Mouse (Mus musculus) lung, postnatal 4 days (tissue): ENCODE measurements at regions not wholly inside any gene's neighbourhood (a gene's known extent, or its start where the extent isn't known, plus 50 kb on each side); places are given as distances from the start of the nearest gene placed in this dataset.

Experiments
- DNase-seq, 2 experiments: peaks; one replicate each; pipeline ENCODE4 v3.0.0; 2021

DNA sequence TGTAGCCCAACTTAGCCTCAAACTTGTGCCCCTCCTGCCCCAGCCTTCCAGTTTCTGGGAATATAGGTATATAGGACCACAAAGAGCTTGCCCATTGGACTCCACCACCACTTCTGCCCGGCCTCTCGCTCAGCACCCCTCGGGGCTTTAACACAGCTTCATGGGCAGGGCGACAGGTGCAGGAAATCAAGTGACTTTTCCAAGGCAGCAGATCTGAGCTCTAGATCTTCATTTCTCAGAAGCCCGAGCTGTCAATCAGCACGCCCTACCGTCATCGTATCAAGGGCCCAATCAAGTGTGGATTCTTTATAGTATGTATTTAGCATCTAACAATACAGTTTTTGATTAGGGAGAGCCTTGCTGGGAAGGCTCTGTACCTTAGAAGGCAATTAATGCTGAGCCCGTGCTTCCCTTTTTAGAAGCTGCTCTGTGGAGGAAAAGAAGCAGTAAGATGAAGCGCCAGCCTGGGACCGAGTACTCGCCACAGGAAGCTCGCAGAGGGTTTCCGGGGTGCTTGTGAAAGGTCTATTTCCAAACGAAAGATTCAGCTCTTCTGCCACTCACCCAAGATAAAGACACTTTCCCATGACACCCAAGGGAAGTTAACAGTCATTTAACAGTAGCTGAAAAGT is 56.9 kb upstream of the E2f3 start:
- DNase-seq = no peak

DNA sequence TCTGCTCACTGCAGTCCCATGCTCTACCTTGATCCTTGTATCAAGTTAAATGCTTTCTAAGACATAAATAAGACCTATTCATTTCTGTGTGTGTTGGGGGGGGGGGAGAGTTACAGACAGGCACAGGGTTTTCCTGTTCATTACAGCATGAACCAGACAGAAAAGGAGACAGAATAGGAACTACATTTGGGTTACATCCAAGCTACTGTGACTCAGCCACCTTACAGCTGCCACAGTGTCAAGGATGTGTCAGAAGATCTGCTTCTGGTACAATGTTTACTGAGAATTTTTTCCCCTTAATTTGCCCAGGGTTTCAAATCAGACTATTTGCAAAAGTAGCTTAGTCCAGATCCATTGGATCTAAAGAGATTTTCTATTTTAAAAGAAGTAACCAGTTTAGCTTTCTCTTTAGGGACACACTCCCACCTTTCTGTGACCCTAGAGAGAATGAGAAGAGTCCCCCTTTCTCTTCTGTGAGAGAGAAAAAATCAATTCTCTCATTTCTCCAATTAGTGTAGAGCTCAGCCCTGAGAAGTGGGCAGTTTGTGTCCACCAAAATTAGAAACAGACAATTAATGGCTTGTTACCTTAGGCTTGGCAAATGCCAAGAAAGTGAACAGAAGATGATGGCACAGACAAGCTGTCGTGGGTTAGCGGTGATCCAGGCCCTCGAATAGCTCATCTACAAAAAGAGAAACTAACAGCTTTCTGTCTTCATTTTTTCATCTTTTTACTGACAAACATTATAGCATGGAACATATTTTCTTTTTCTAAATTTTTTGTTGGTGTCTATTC is 55.8 kb upstream of the E2f3 start:
- DNase-seq = no peak

DNA sequence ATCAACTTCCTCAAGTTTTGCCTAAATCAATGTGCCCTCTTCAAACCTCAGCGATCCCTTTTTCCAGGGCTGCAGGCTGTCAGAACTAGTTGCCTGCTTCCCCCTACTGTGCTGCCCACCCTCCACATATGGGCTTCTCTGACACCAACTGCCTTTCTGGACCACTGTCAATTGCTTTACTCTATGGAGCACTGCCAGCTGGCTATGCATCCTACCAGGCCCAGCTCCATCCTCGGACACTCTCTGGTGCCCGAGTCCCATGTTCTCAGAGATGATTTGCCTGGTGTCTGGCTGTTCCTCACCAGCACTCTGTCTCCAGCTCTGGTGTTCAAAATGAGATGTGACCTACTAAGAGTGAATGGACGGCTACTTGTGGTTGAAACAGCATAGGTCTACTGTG is 54.4 kb upstream of the E2f3 start:
- peak in 1 of 2 experiments; percentile 44 for DNase-seq

- no peak for DNase-seq
These were observed 53.9 kb upstream of the E2f3 start for GRCm38 (mm10) chr13:30039791-30040190.

- no peak for DNase-seq
These were observed 50.7 kb upstream of the E2f3 start for GRCm38 (mm10) chr13:30036561-30036960.

- no peak for DNase-seq
These were observed 50.2 kb upstream of the E2f3 start for GRCm38 (mm10) chr13:30036071-30036470.
